Mouse (Mus musculus): ENCODE data around the gene Ppara. TPM values are rescaled to one million over a fixed set of nuclear protein-coding genes. Genes with fewer than 3 reads are reported as not detected.
A peak's percentile ranks its signal among the peaks of the same experiment; 100 is the strongest.

The Ppara gene
- polyA plus RNA-seq, 1 experiment from 2014 or later, result 1.5 TPM

DNA sequence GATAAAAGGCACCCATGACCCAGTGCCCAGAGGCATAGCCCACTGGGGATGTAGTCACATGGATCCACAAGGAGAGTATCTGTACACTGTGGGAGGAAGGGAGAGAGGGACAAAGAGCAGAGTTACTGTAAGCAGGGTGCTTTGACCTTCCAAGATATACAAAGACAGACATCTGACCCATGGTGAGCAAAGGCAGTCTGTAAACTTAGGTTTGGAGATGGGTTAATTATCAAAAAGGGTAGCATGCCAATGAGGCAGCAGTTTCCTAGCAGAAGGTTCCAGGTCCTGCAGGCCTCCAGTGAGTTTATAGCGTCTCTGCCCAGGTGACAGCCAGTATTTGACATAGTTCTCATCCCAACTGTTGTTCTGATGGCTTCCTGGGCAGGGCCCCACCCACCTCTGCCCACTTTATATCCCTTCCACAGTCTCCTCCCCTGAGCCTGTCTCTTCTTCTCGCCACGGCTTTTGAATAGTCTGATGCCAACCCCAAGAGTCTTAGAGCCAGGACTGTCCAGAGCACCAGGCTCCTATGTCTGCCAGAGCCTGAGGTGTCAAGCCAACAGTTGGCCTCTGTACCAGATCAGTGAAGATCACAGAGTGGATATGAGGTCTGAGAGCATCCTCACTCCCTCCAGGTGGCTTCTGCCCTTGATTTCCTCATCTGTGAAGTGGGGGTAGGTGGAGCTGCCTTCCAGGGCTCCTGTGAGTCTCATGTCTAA, 2.7 kb upstream of the Ppara start:
- Histone ChIP-seq H3K4me3 (replicated peaks) (no peak overlapping the region), H3K36me3 (no peaks in the 10 kb centered on the region), H3K9me3 (replicated peaks) (no peaks in the 10 kb centered on the region), H3K27ac (replicated peaks) (no peak overlapping the region), H3K9ac (replicated peaks) (no peak overlapping the region), H3K4me1 (peaks cover 18% of the 10 kb centered on the region), H3K4me2 (no peak overlapping the region), H3K27me3 (replicated peaks) (peaks cover 57% of the 10 kb centered on the region)
- ATAC-seq (ENCODE audit: low FRiP score), result no peak
- 85% methylated on average over 3 of the region's 3 CpGs for WGBS

DNA sequence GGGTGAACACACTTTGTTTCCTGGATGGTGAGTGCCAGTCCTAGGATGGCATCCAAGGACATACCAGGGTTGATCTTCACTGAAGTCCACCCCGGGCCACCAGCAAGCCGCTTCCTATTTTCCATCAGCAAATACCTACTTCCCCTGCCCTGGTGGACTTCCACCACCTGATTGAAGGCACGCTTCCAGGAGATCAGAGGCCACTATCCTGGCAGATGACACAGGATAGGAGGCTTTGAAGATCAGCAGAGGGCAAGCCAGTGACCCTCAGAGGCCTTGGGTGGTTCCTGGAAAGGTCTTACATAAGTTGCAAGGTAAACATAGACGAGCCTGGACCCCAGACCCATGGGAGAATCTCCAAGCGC, 2.2 kb upstream of the Ppara start:
- ATAC-seq (ENCODE audit: low FRiP score), result no peak
- Histone ChIP-seq H3K4me2 (no peak overlapping the region), H3K4me1 (peaks cover 18% of the 10 kb centered on the region), H3K9ac (replicated peaks) (no peak overlapping the region), H3K27ac (replicated peaks) (no peak overlapping the region), H3K4me3 (replicated peaks) (no peak overlapping the region), H3K36me3 (no peaks in the 10 kb centered on the region), H3K27me3 (replicated peaks) (peaks cover 61% of the 10 kb centered on the region), H3K9me3 (replicated peaks) (no peaks in the 10 kb centered on the region)
- WGBS, result 72% methylated on average over 5 of the region's 5 CpGs

- no peak for ATAC-seq (ENCODE audit: low FRiP score)
- Histone ChIP-seq H3K4me3 (replicated peaks) (no peak overlapping the region), H3K36me3 (no peaks in the 10 kb centered on the region), H3K27ac (replicated peaks) (no peak overlapping the region), H3K9me3 (replicated peaks) (no peaks in the 10 kb centered on the region), H3K27me3 (replicated peaks) (peaks cover 64% of the 10 kb centered on the region), H3K9ac (replicated peaks) (no peak overlapping the region), H3K4me1 (peaks cover 18% of the 10 kb centered on the region), H3K4me2 (no peak overlapping the region)
- 94% methylated on average over 2 of the region's 2 CpGs for WGBS
Observed at GRCm38 (mm10) chr15:85733686-85734085, 1.1 kb upstream of the Ppara start.

DNA sequence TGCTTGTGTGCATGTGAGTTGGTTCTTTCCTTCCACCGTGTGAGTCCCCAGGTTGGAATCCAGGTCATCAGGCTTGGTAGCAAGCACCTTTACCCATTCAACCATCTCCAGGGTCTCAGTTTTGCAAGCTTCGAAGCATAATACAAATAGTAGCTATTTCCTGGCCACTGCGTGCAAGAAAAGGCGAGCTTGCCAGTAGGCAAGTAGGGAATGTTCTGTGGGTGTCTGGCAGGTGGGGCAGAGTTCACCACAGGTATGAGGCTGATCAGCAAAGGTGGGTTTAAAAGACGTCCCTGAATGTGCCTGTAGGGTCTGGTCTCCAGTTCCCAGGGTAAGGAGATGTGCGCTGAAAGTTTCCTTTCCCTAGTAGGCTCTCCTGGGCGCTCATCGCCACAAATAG, 635 bp upstream of the Ppara start:
- peak overlapping the region; percentile 75 for H3K4me2 ChIP-seq
- no peaks in the 10 kb centered on the region for H3K36me3 ChIP-seq
- ATAC-seq (ENCODE audit: low FRiP score), result no peak
- H3K4me1 ChIP-seq, result peaks cover 18% of the 10 kb centered on the region
- H3K27ac ChIP-seq (replicated peaks), result no peak overlapping the region
- no peaks in the 10 kb centered on the region for H3K9me3 ChIP-seq (replicated peaks)
- H3K4me3 ChIP-seq (replicated peaks), result peak overlapping the region; percentile 54
- 37% methylated on average over 8 of the region's 8 CpGs for WGBS
- H3K9ac ChIP-seq (replicated peaks), result no peak overlapping the region
- H3K27me3 ChIP-seq (replicated peaks), result peaks cover 64% of the 10 kb centered on the region

DNA sequence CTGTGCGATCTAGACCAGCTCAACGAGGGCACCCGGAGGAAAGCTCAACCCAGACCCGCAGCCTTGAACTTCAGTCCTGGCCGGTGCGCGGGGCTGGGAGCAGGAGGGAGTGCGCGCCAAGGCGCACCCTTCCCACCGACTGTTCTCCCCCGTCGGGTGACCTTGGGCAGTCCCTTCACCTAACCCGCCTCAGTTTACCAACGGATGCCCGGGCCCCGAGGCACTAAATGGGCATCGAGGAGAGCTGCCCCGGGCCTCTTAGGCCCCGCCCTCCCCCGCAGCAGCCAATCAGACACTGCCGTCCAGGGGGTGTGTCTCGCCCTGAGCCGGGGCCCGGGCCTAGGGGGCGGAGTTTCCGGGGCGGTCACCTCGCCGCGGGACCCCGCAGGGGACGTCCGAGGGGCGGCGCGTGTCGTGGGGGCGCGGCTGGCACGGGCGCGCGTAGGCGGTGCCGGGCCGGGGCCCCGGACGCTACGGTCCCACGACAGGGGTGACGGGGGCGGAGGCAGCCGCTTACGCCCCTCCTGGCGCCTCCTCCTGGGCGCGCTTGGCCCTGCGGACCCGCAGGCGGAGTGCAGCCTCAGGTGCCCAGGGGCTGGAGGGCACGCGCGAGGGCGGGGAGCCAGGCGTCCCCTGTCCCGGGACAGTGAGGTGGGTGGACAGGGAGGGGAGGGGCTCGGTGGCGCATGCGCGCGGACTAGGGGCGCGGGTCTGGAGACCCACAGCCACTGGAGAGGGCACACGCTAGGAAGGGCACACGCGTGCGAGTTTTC, 466 bp downstream of the Ppara start:
- Histone ChIP-seq H3K27ac (replicated peaks) (peak overlapping the region; percentile 33; the same call in 1 of the 2 replicates), H3K36me3 (no peaks in the 10 kb centered on the region), H3K9me3 (replicated peaks) (no peaks in the 10 kb centered on the region), H3K27me3 (replicated peaks) (peaks cover 66% of the 10 kb centered on the region), H3K4me3 (replicated peaks) (peak overlapping the region; percentile 54), H3K9ac (replicated peaks) (peak overlapping the region; percentile 46), H3K4me2 (peak overlapping the region; percentile 75), H3K4me1 (peaks cover 18% of the 10 kb centered on the region)
- under 1% methylated on average over 70 of the region's 78 CpGs for WGBS
- peak; percentile 93 for ATAC-seq (ENCODE audit: low FRiP score)

DNA sequence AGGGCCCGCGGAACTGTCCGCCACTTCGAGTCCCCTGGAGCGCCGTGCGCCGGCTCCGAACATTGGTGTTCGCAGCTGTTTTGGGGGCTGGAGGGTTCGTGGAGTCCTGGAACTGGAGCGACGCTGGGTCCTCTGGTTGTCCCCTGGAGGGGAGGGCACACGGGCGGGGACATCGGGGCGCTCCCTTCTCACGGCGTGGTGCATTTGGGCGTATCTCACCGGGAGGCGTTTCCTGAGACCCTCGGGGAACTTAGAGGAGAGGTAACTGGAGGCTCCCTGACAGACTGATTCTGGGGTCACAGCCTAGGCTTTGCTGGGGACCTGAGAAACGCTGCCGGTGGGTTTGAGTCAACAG, 1.0 kb downstream of the Ppara start:
- WGBS, result 1% methylated on average over 25 of the region's 25 CpGs
- H3K4me2 ChIP-seq, result peak overlapping the region; percentile 75

GRCm38 (mm10) chr15:85736506-85736905, 1.7 kb downstream of the Ppara start:
- peaks cover 18% of the 10 kb centered on the region for H3K4me1 ChIP-seq
- H3K9ac ChIP-seq (replicated peaks), result no peak overlapping the region
- no peaks in the 10 kb centered on the region for H3K9me3 ChIP-seq (replicated peaks)
- WGBS, result 55% methylated on average over 10 of the region's 10 CpGs
- no peak overlapping the region for H3K27ac ChIP-seq (replicated peaks)
- no peaks in the 10 kb centered on the region for H3K36me3 ChIP-seq
- H3K4me2 ChIP-seq, result peak overlapping the region; percentile 75
- no peak for ATAC-seq (ENCODE audit: low FRiP score)
- H3K27me3 ChIP-seq (replicated peaks), result peaks cover 64% of the 10 kb centered on the region
- H3K4me3 ChIP-seq (replicated peaks), result no peak overlapping the region

More for the DNA sequence above, 1.0 kb downstream of the Ppara start:
- Histone ChIP-seq H3K4me3 (replicated peaks) (peak overlapping the region; percentile 54), H3K36me3 (no peaks in the 10 kb centered on the region), H3K27me3 (replicated peaks) (peaks cover 65% of the 10 kb centered on the region), H3K9me3 (replicated peaks) (no peaks in the 10 kb centered on the region), H3K27ac (replicated peaks) (no peak overlapping the region), H3K9ac (replicated peaks) (peak overlapping the region; percentile 46), H3K4me1 (peaks cover 18% of the 10 kb centered on the region)
- no peak for ATAC-seq (ENCODE audit: low FRiP score)

DNA sequence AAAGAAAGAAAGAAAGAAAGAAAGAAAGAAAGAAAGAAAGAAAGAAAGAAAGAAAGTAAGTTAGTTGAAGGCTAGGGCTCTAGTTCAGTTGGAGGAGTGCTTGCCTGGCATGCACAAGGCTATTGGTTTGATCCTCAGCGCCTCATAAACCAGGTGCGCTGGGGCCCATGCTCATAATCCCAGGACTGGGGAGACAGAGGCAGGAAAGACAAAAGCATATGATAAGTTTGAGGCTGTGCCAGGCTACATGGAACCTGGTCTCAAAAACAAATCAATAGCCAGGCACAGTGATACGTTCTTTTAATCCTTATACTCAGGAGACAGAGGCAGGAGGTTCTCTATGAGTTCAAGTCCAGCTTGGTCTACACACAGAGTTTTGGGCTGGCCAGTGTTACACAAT, 3.6 kb downstream of the Ppara start:
- 72% methylated on average over 3 of the region's 3 CpGs for WGBS
- H3K9me3 ChIP-seq (replicated peaks), result no peaks in the 10 kb centered on the region
- H3K4me1 ChIP-seq, result peaks cover 18% of the 10 kb centered on the region
- no peak overlapping the region for H3K27ac ChIP-seq (replicated peaks)
- H3K4me2 ChIP-seq, result no peak overlapping the region
- no peak for ATAC-seq (ENCODE audit: low FRiP score)
- H3K4me3 ChIP-seq (replicated peaks), result no peak overlapping the region
- peaks cover 46% of the 10 kb centered on the region for H3K27me3 ChIP-seq (replicated peaks)
- no peak overlapping the region for H3K9ac ChIP-seq (replicated peaks)
- H3K36me3 ChIP-seq, result no peaks in the 10 kb centered on the region

DNA sequence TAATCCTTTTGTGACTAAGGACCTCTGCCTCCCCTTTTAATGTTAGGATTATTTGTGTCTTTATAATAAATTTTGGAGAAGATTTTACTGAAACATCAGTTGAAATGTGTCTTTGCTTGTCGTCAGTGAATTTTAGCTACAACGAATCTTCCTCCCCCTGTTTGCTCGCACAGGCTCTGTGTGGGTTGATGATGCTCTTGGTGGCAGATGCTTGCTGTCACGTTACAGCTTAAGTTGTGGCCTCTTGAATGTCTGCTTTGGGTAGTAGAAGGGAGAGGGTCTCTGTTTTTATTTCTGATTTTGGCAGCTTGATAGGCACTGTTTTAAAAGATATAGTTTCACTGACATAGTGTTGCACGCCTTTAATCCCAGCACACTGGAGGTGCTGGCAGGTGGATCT, 4.2 kb downstream of the Ppara start:
- Histone ChIP-seq H3K27me3 (replicated peaks) (peaks cover 41% of the 10 kb centered on the region), H3K4me3 (replicated peaks) (no peak overlapping the region), H3K27ac (replicated peaks) (no peak overlapping the region), H3K9me3 (replicated peaks) (no peaks in the 10 kb centered on the region), H3K4me1 (peaks cover 18% of the 10 kb centered on the region), H3K36me3 (no peaks in the 10 kb centered on the region), H3K4me2 (no peak overlapping the region), H3K9ac (replicated peaks) (no peak overlapping the region)
- no peak for ATAC-seq (ENCODE audit: low FRiP score)
- 82% methylated on average over 5 of the region's 5 CpGs for WGBS

- no peak for ATAC-seq (ENCODE audit: low FRiP score)
- Histone ChIP-seq H3K4me2 (no peak overlapping the region), H3K9me3 (replicated peaks) (no peaks in the 10 kb centered on the region), H3K27ac (replicated peaks) (no peak overlapping the region), H3K36me3 (no peaks in the 10 kb centered on the region), H3K4me1 (no peaks in the 10 kb centered on the region), H3K4me3 (replicated peaks) (no peak overlapping the region), H3K27me3 (replicated peaks) (peaks cover 5% of the 10 kb centered on the region; the same call in 1 of the 2 replicates), H3K9ac (replicated peaks) (no peak overlapping the region)
- 88% methylated on average over 9 of the region's 9 CpGs for WGBS
Observed at GRCm38 (mm10) chr15:85742608-85743007, 7.8 kb downstream of the Ppara start.

- no peak overlapping the region for H3K4me2 ChIP-seq
- no peak for ATAC-seq (ENCODE audit: low FRiP score)
- 79% methylated on average over 3 of the region's 3 CpGs for WGBS
Observed at GRCm38 (mm10) chr15:85743946-85744345, 9.2 kb downstream of the Ppara start.

DNA sequence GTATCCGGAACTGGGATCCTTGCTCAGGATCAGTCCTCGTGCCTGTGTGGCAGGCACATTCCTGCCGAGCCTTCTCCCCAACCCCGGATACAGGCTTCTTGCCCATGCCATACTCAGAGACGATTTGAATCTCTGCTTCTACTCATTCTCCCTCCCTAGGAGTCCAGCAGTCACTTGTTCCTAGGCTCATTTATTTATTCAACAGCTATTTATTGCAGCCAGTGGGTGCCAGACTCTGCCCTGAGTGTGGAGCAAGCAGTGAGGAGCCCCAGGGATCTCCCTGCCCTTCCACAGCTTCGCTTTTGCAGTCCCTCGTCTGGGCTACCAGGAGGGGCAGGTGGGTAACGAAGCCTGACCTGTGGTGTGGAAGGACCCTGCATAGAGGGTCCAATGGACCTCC, 11.4 kb downstream of the Ppara start:
- no peak overlapping the region for H3K4me2 ChIP-seq
- 66% methylated on average over 8 of the region's 8 CpGs for WGBS
- H3K9me3 ChIP-seq (replicated peaks), result no peaks in the 10 kb centered on the region
- H3K4me1 ChIP-seq, result no peaks in the 10 kb centered on the region
- H3K27ac ChIP-seq (replicated peaks), result no peak overlapping the region
- H3K27me3 ChIP-seq (replicated peaks), result no peaks in the 10 kb centered on the region
- no peaks in the 10 kb centered on the region for H3K36me3 ChIP-seq
- ATAC-seq (ENCODE audit: low FRiP score), result no peak
- no peak overlapping the region for H3K9ac ChIP-seq (replicated peaks)
- no peak overlapping the region for H3K4me3 ChIP-seq (replicated peaks)

More at GRCm38 (mm10) chr15:85743946-85744345, 9.2 kb downstream of the Ppara start:
- Histone ChIP-seq H3K9me3 (replicated peaks) (no peaks in the 10 kb centered on the region), H3K4me1 (no peaks in the 10 kb centered on the region), H3K4me3 (replicated peaks) (no peak overlapping the region), H3K27me3 (replicated peaks) (peaks cover 3% of the 10 kb centered on the region; the same call in 1 of the 2 replicates), H3K9ac (replicated peaks) (no peak overlapping the region), H3K36me3 (no peaks in the 10 kb centered on the region), H3K27ac (replicated peaks) (no peak overlapping the region)
